Mouse (Mus musculus): Measurements from ENCODE around the gene Gm49601.

DNA sequence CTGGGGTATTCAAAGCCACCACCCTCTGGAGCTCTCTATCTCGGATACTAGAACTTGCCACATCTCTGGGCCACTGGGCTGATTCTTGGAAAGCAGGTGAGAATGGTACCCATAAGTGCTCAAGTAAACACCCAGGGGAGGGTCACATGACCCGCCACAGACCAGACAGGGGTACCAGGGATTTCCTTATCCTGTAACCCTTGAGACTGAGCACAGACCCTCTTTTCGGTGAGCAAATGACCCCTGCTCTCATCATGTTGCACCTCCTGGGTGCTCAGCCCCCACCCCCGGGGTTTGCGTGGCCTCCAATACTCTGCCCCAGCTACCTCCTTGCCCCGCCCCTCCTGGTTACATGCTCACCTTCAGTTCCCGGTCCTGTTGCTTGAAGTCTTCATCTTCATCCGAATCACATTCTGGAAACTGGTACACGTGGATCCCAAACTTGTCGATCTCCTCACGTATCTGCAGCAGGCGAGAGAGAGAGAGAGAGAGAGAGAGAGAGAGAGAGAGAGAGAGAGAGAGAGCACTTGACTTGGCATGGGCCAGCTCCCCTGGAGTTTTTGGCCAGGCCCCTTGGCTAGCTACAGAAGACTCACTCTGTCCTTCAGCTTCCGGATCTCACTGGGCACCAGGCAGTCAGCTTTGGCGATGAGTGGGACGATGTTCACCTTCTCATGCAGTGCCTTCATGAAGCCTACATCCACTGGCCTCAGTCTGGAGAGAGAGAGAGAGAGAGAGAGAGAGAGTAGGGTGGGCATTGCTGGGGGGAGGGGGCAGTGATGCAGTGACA is 2.3 kb downstream of the Gm49601 start:
- TF ChIP-seq CTCF (conservative IDR thresholded peaks at IDR 0.05; ENCODE audit: low read length) (no peak), POU5F1 (IDR thresholded peaks at IDR 0.05; ENCODE audit: borderline replicate concordance, low read length) (no peak), NANOG (IDR thresholded peaks at IDR 0.05; ENCODE audit: borderline replicate concordance, low read length) (no peak)

All from E14TG2a.4 (cell line).